ENCODE assay signal across 9 mouse cellular contexts in genomic region chr6:82915889-82916288, GRCm38 (mm10). TPM values are rescaled to one million over a fixed set of nuclear protein-coding genes. Genes with fewer than 3 reads are reported as not detected.
DNase-seq lines count a peak whose midpoint lies in the region; ATAC-seq and TF ChIP-seq lines count a peak whose summit lies in the region.
"Had no signal": no experiment of that assay in that cellular context is flagged by ENCODE, and none has a peak within 500 bp of the region (broad histone marks: within the 10 kb centered on the region; RNA-seq: fewer than 3 reads in every experiment).

No protein-coding gene starts in this region.

- no peak overlapping the region for H3K4me2 ChIP-seq in hindbrain, embryonic 14.5 days (replicated peaks)
- no peak overlapping the region for H3K4me2 ChIP-seq in hindbrain, embryonic 12.5 days (replicated peaks)
- H3K4me2 ChIP-seq in midbrain, postnatal 0 days (ENCODE audit: low read depth, low read length, poor library complexity, severe bottlenecking) = no peak overlapping the region
- H3K4me2 ChIP-seq: lung, embryonic 15.5 days had no signal

- H3K79me2 ChIP-seq in C2C12 (ENCODE audit: control insufficient read depth, insufficient read depth) = no peaks in the 10 kb centered on the region

- H3K27me3 ChIP-seq in hindbrain, embryonic 14.5 days (ENCODE audit: control insufficient read depth, insufficient read depth, low read length) = no peaks in the 10 kb centered on the region
- no peaks in the 10 kb centered on the region for H3K27me3 ChIP-seq in hindbrain, embryonic 12.5 days
- H3K27me3 ChIP-seq in C2C12 (ENCODE audit: control insufficient read depth, insufficient read depth, insufficient read length) = no peaks in the 10 kb centered on the region
- H3K27me3 ChIP-seq in midbrain, postnatal 0 days (ENCODE audit: insufficient read depth, low read length) = no peaks in the 10 kb centered on the region
- H3K27me3 ChIP-seq: lung, embryonic 15.5 days had no signal

- H3K4me1 ChIP-seq in hindbrain, embryonic 14.5 days (replicated peaks; ENCODE audit: control insufficient read depth, insufficient read depth, low read length) = no peaks in the 10 kb centered on the region
- H3K4me1 ChIP-seq in hindbrain, embryonic 12.5 days = no peaks in the 10 kb centered on the region
- no peaks in the 10 kb centered on the region for H3K4me1 ChIP-seq in midbrain, postnatal 0 days (ENCODE audit: insufficient read depth, low read length)
- H3K4me1 ChIP-seq: lung, embryonic 15.5 days had no signal

- H3K27ac ChIP-seq in hindbrain, embryonic 14.5 days = no peak overlapping the region
- H3K27ac ChIP-seq in hindbrain, embryonic 12.5 days = no peak overlapping the region
- no peak overlapping the region for H3K27ac ChIP-seq in midbrain, postnatal 0 days (ENCODE audit: low read depth, low read length)
- H3K27ac ChIP-seq: lung, embryonic 15.5 days had no signal

- TF ChIP-seq CTCF in C2C12 (IDR thresholded peaks at IDR 0.05; ENCODE audit: control insufficient read depth, insufficient read depth, insufficient read length) = peak; percentile 66
- peak; percentile 91 for TF ChIP-seq CTCF in midbrain, postnatal 0 days (IDR thresholded peaks at IDR 0.05)

- no peaks in the 10 kb centered on the region for H3K79me3 ChIP-seq in C2C12 (ENCODE audit: low read depth)

- WGBS in hindbrain, embryonic 14.5 days = 16% methylated on average over 3 of the region's 3 CpGs
- 20% methylated on average over 3 of the region's 3 CpGs for WGBS in hindbrain, embryonic 12.5 days
- 18% methylated on average over 3 of the region's 3 CpGs for WGBS in midbrain, postnatal 0 days

- no peak overlapping the region for H3ac ChIP-seq in C2C12 (ENCODE audit: control insufficient read depth, insufficient read length, low read depth)

- no peak overlapping the region for H3K4me3 ChIP-seq in hindbrain, embryonic 14.5 days (replicated peaks; ENCODE audit: low read length)
- no peak overlapping the region for H3K4me3 ChIP-seq in hindbrain, embryonic 12.5 days
- no peak overlapping the region for H3K4me3 ChIP-seq in C2C12 (ENCODE audit: insufficient read depth, poor library complexity, severe bottlenecking)
- no peak overlapping the region for H3K4me3 ChIP-seq in midbrain, postnatal 0 days (ENCODE audit: low read depth, low read length)
- H3K4me3 ChIP-seq: lung, embryonic 15.5 days had no signal

- H3K36me3 ChIP-seq in hindbrain, embryonic 14.5 days (replicated peaks; ENCODE audit: control insufficient read depth, insufficient read depth) = peaks cover 51% of the 10 kb centered on the region
- H3K36me3 ChIP-seq in hindbrain, embryonic 12.5 days = peaks cover 3% of the 10 kb centered on the region; the same call in 1 of the 2 replicates
- no peaks in the 10 kb centered on the region for H3K36me3 ChIP-seq in C2C12 (ENCODE audit: control insufficient read depth, insufficient read depth)
- H3K36me3 ChIP-seq in midbrain, postnatal 0 days (ENCODE audit: insufficient read depth, low read length) = peaks cover 37% of the 10 kb centered on the region
- H3K36me3 ChIP-seq: lung, embryonic 15.5 days had no signal

- no peak overlapping the region for H3K9ac ChIP-seq in hindbrain, embryonic 14.5 days
- no peak overlapping the region for H3K9ac ChIP-seq in hindbrain, embryonic 12.5 days
- no peak overlapping the region for H3K9ac ChIP-seq in midbrain, postnatal 0 days (replicated peaks; ENCODE audit: low read length, poor library complexity, severe bottlenecking)
- H3K9ac ChIP-seq: lung, embryonic 15.5 days had no signal

- H3K9me3 ChIP-seq in hindbrain, embryonic 14.5 days (ENCODE audit: control insufficient read depth, low read length) = no peaks in the 10 kb centered on the region
- H3K9me3 ChIP-seq in hindbrain, embryonic 12.5 days (replicated peaks) = no peaks in the 10 kb centered on the region
- no peaks in the 10 kb centered on the region for H3K9me3 ChIP-seq in midbrain, postnatal 0 days (ENCODE audit: low read length)
- H3K9me3 ChIP-seq: lung, embryonic 15.5 days had no signal

- DNase-seq in hindbrain, embryonic 14.5 days (ENCODE audit: low spot score) = peak; percentile 56
- DNase-seq in R1 (ENCODE audit: low read depth, low spot score) = peak; percentile 80
- peak; percentile 75 for DNase-seq in cerebellum, adult 9-11 months
- DNase-seq in kidney, postnatal 4 days = peak; percentile 74 to 78
- peak; percentile 20 for DNase-seq in midbrain, postnatal 0 days (ENCODE audit: low spot score)
- DNase-seq in thymus, postnatal 10 days (ENCODE audit: low spot score in 2 of 2) = peak; percentile 63 to 84

- no peak for ATAC-seq in hindbrain, embryonic 14.5 days (ENCODE audit: low FRiP score)
- no peak for ATAC-seq in hindbrain, embryonic 12.5 days (ENCODE audit: low FRiP score)
- no peak for ATAC-seq in midbrain, postnatal 0 days (ENCODE audit: low FRiP score)

TF ChIP-seq in C2C12, 6 proteins besides CTCF, POLR2A, EP300 and RAD21:
- TF ChIP-seq USF1 (IDR thresholded peaks at IDR 0.05; ENCODE audit: low read depth) (no peak), MAX (IDR thresholded peaks at IDR 0.05) (no peak), MYOG (IDR thresholded peaks at IDR 0.05; ENCODE audit: control insufficient read depth, extremely low read depth, insufficient read length) (no peak), MYOD1 (IDR thresholded peaks at IDR 0.05; ENCODE audit: control insufficient read depth, insufficient read length, low read depth) (no peak), CEBPB (IDR thresholded peaks at IDR 0.05; ENCODE audit: low read depth) (no peak), FOSL1 (IDR thresholded peaks at IDR 0.05; ENCODE audit: insufficient read depth, low read length, poor library complexity, severe bottlenecking) (no peak)

RNA-seq across cellular contexts. Expression of gene Sema4f, which starts 23.7 kb away (rescaled TPM):
- polyA plus RNA-seq in hindbrain, embryonic 14.5 days (2014; fragmentation: Nextera tagmentation; extraction: Ambion mirVana) = 14.0 and 14.4 TPM in 2 replicates
- 10.8 and 10.9 TPM in 2 replicates for polyA plus RNA-seq in hindbrain, embryonic 12.5 days (2016; fragmentation: Nextera tagmentation; extraction: Ambion mirVana)
- 0.23 TPM for polyA plus RNA-seq in C2C12 (2012; fragmentation: generic; extraction: Trizol)
- total RNA-seq in midbrain, postnatal 0 days (2014; rRNA removed) = 15.4 and 15.5 TPM in 2 replicates
- polyA plus RNA-seq in midbrain, postnatal 0 days (2015; fragmentation: Nextera tagmentation; extraction: Ambion mirVana) = 16.6 and 16.9 TPM in 2 replicates

RNA-seq across cellular contexts. Expression of gene M1ap, which starts 30.8 kb away (rescaled TPM):
- 0.16 TPM in 1 of 2 replicates, not detected in the other for polyA plus RNA-seq in hindbrain, embryonic 14.5 days (2014; fragmentation: Nextera tagmentation; extraction: Ambion mirVana)
- 0.20 and 1.1 TPM in 2 replicates for polyA plus RNA-seq in hindbrain, embryonic 12.5 days (2016; fragmentation: Nextera tagmentation; extraction: Ambion mirVana)
- 2.4 TPM for polyA plus RNA-seq in C2C12 (2012; fragmentation: generic; extraction: Trizol)
- 1.2 TPM in 1 of 2 replicates, not detected in the other for total RNA-seq in midbrain, postnatal 0 days (2014; rRNA removed)
- polyA plus RNA-seq in midbrain, postnatal 0 days (2015; fragmentation: Nextera tagmentation; extraction: Ambion mirVana) = 0.12 TPM in 1 of 2 replicates, not detected in the other

Comparison
In these comparisons a context has a peak if more than half of its experiments do, and no peak if none do; other contexts are left out.
1. DNase-seq: peak in every context shown above with its lines; median percentile 80 in R1; 76 in kidney, postnatal 4 days; 75 in cerebellum, adult 9-11 months; 74 in thymus, postnatal 10 days; 56 in hindbrain, embryonic 14.5 days; 20 in midbrain, postnatal 0 days.